Mouse (Mus musculus): ENCODE data around the gene Qrfpr.
A peak's percentile ranks its signal among the peaks of the same experiment; 100 is the strongest.

The Qrfpr gene

GRCm38 (mm10) chr3:36221743-36222682, at the start of gene Qrfpr:
Gene Qrfpr, minus strand, starts transcription at chr3:36222313.
- DNase-seq = no peak

- DNase-seq = peak in 1 of 2 experiments; percentile 5
Measured at GRCm38 (mm10) chr3:36263873-36264272, 41.8 kb upstream of the Qrfpr start.

- no peak for DNase-seq
Measured at GRCm38 (mm10) chr3:36263265-36263664, 41.2 kb upstream of the Qrfpr start.

- DNase-seq = no peak
Measured at GRCm38 (mm10) chr3:36250585-36250984, 28.5 kb upstream of the Qrfpr start.

GRCm38 (mm10) chr3:36248446-36248845, 26.3 kb upstream of the Qrfpr start:
- no peak for DNase-seq

GRCm38 (mm10) chr3:36229941-36230340, 7.8 kb upstream of the Qrfpr start:
- no peak for DNase-seq

- DNase-seq = no peak
Measured at GRCm38 (mm10) chr3:36227246-36227645, 5.1 kb upstream of the Qrfpr start.

GRCm38 (mm10) chr3:36223361-36223760, 1.2 kb upstream of the Qrfpr start:
- no peak for DNase-seq

- DNase-seq = no peak
Measured at GRCm38 (mm10) chr3:36212758-36213157, 9.4 kb downstream of the Qrfpr start.

GRCm38 (mm10) chr3:36210939-36211338, 11.2 kb downstream of the Qrfpr start:
- DNase-seq = peak in 1 of 2 experiments; percentile 33

GRCm38 (mm10) chr3:36209776-36210555, 12.1 kb downstream of the Qrfpr start:
- DNase-seq = peak; percentile 41 to 62

- DNase-seq = no peak
Measured at GRCm38 (mm10) chr3:36207520-36208264, 14.4 kb downstream of the Qrfpr start.

- no peak for DNase-seq
Measured at GRCm38 (mm10) chr3:36202932-36203331, 19.2 kb downstream of the Qrfpr start.

GRCm38 (mm10) chr3:36201098-36201497, 21.0 kb downstream of the Qrfpr start:
- DNase-seq = no peak

GRCm38 (mm10) chr3:36189243-36189642, 32.9 kb downstream of the Qrfpr start:
- DNase-seq = no peak

- no peak for DNase-seq
Measured at GRCm38 (mm10) chr3:36186510-36186909, 35.6 kb downstream of the Qrfpr start.

GRCm38 (mm10) chr3:36181519-36181918, 40.6 kb downstream of the Qrfpr start:
- peak; percentile 19 to 68 for DNase-seq

- DNase-seq = no peak
Measured at GRCm38 (mm10) chr3:36173761-36174160, 48.4 kb downstream of the Qrfpr start.

- DNase-seq = no peak
Measured at GRCm38 (mm10) chr3:36171348-36171747, 50.8 kb downstream of the Qrfpr start.

- no peak for DNase-seq
Measured at GRCm38 (mm10) chr3:36170670-36171210, 51.4 kb downstream of the Qrfpr start.

GRCm38 (mm10) chr3:36155268-36155667, 66.8 kb downstream of the Qrfpr start:
- DNase-seq = no peak

- DNase-seq = peak; percentile 87 to 90
Measured at GRCm38 (mm10) chr3:36150934-36151686, 71.0 kb downstream of the Qrfpr start, which contains the start of gene D3Ertd254e. Gene D3Ertd254e, plus strand, starts transcription at chr3:36151017.
